Mouse (Mus musculus) kidney, adult 2 months (tissue): ENCODE measurements at regions not wholly inside any gene's neighbourhood (a gene's known extent, or its start where the extent isn't known, plus 50 kb on each side); places are given as distances from the start of the nearest gene placed in this dataset.

Experiments
- DNase-seq: peaks from one replicate; pipeline ENCODE4 v3.0.0; 2021
- H3K27ac ChIP-seq: fragments of 200-500 bp; 2 replicates; pipeline ENCODE4 v1.5.1; 2012; ENCODE audit warnings: low read depth, low read length, control low read depth, inconsistent platforms; ENCODE audit not compliant: insufficient read depth
- H3K27me3 ChIP-seq: fragments of 200-500 bp; replicated peaks from 2 replicates; pipeline ENCODE4 v1.6.1; 2012; ENCODE audit warnings: mild to moderate bottlenecking, moderate library complexity, low read length, inconsistent platforms; ENCODE audit not compliant: control insufficient read depth, insufficient read depth
- H3K36me3 ChIP-seq: fragments of 200-500 bp; 2 replicates; pipeline ENCODE4 v1.6.1; 2012; ENCODE audit warnings: mild to moderate bottlenecking, moderate library complexity, low read length, inconsistent platforms; ENCODE audit not compliant: control insufficient read depth, insufficient read depth
- H3K4me1 ChIP-seq: fragments of 200-500 bp; 2 replicates; pipeline ENCODE4 v1.6.1; 2011; ENCODE audit warnings: low read length; ENCODE audit not compliant: control insufficient read depth, insufficient read depth
- H3K4me3 ChIP-seq: fragments of 200-500 bp; 2 replicates; pipeline ENCODE4 v1.5.1; 2011; ENCODE audit warnings: mild to moderate bottlenecking, low read depth, low read length, control low read depth; ENCODE audit not compliant: insufficient read depth
- CTCF ChIP-seq: fragments of 200-500 bp; conservative IDR thresholded peaks from 2 replicates; pipeline ENCODE4 v1.5.1; 2011; ENCODE audit warnings: low read depth, mild to moderate bottlenecking, control low read depth, low read length, moderate library complexity, mixed read lengths; ENCODE audit not compliant: insufficient read depth, insufficient read length
- POLR2A ChIP-seq: fragments of 200-500 bp; IDR thresholded peaks from one replicate; pipeline ENCODE4 v1.6.1; 2011; ENCODE audit warnings: low read depth, low read length, control low read depth
- WGBS: fragments of 180-500 bp; shearing (Covaris S2); methylation state at CpG from one replicate; pipeline ENCODE4 v1.1.7; 2018; 5-methylcytosine and 5-hydroxymethylcytosine counted together

DNA sequence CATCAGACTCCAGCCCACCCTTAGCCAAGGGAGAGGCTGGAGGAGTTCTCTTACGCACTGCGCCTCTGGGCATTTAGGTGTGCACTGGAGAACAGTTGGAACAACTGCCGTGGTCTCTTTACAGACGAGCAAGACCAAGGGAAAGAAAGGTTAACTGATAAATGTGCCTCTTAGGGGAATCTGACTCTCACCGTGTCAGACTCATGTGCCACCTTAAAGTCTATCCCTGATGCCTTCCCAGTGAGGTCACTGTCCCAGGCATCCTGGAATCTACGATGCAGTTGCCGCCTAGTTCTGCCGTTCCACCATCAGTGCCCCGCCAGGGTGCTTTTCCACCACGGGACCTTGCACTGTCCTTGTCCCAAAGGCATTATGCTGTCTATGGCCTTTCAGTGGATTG is 339.7 kb upstream of the Adgrl2 start:
- TF ChIP-seq POLR2A (no peak), CTCF (no peak)
- Histone ChIP-seq H3K4me3 (no peak overlapping the region), H3K4me1 (no peaks in the 10 kb centered on the region), H3K36me3 (no peaks in the 10 kb centered on the region), H3K27ac (peak overlapping the region; percentile 45; the same call in 1 of the 2 replicates), H3K27me3 (no peaks in the 10 kb centered on the region)
- 88% methylated on average over 10 of the region's 10 CpGs for WGBS
- DNase-seq = no peak

DNA sequence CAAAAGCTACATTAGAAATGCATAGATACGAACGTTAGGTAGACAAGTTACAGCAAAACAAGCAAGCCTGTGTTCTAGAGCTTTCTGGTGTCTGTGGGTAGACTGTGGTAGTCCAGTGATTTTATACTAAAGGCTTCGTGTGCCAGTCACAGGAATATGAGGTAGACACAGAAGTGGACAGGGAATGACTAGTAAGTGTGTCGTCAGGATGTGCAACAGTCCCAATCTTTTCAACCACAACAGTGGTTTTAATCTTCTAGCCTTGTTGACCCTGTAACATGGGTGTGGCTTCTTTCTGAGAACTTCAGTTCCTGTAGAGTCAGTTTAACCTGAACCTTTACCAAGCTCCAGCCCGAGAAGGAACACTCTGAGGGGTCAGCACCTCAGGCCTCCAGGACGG is 339.3 kb upstream of the Adgrl2 start:
- Histone ChIP-seq H3K4me1 (no peaks in the 10 kb centered on the region), H3K27me3 (no peaks in the 10 kb centered on the region), H3K27ac (no peak overlapping the region), H3K36me3 (no peaks in the 10 kb centered on the region), H3K4me3 (no peak overlapping the region)
- 85% methylated on average over 6 of the region's 6 CpGs for WGBS
- no peak for DNase-seq
- TF ChIP-seq POLR2A = no peak
- no peak for TF ChIP-seq CTCF

DNA sequence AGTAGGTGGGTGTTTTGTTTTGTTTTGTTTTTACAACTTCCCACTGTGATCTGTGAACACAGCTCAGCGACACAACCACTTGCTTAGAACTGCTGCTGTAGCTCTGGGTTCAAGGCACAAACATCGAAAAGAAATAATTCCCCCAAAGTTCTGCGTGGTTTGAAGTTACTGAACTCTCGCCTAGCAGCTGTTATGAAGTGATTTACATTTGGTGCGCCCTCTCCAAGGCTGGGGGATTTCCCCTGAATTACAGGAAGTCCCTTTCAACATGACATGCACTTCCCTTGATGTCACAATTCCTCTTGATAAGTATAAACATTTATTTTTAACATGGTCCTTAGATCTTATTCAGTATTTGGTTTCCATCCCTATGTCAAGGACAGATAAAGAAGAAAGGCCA is 336.3 kb upstream of the Adgrl2 start:
- Histone ChIP-seq H3K27me3 (no peaks in the 10 kb centered on the region), H3K4me3 (no peak overlapping the region), H3K36me3 (no peaks in the 10 kb centered on the region), H3K4me1 (no peaks in the 10 kb centered on the region), H3K27ac (peak overlapping the region; percentile 61; the same call in 1 of the 2 replicates)
- TF ChIP-seq CTCF (no peak), POLR2A (no peak)
- WGBS = 42% methylated on average over 5 of the region's 5 CpGs
- peak; percentile 69 for DNase-seq

DNA sequence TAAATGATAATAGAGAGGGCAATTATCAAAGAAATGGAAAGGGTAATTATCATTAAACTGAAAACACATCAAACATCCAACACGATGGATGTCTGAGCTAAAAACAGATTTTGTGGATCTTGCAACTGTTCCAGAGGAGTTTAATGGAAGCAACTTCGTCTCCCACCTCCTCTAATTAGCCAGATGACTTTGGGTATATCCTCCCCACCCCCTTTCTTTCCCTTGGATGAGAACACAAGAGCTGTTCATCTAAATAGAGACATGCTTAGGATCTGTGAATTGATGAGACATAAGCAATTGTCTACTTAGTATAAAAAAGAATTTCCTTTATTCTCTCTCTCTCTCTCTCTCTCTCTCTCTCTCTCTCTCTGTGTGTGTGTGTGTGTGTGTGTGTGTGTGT is 333.7 kb upstream of the Adgrl2 start:
- Histone ChIP-seq H3K4me1 (no peaks in the 10 kb centered on the region), H3K27ac (no peak overlapping the region), H3K4me3 (no peak overlapping the region), H3K36me3 (no peaks in the 10 kb centered on the region), H3K27me3 (no peaks in the 10 kb centered on the region)
- no peak for TF ChIP-seq CTCF
- TF ChIP-seq POLR2A = no peak
- no peak for DNase-seq
- 80% methylated on average over 2 of the region's 2 CpGs for WGBS

DNA sequence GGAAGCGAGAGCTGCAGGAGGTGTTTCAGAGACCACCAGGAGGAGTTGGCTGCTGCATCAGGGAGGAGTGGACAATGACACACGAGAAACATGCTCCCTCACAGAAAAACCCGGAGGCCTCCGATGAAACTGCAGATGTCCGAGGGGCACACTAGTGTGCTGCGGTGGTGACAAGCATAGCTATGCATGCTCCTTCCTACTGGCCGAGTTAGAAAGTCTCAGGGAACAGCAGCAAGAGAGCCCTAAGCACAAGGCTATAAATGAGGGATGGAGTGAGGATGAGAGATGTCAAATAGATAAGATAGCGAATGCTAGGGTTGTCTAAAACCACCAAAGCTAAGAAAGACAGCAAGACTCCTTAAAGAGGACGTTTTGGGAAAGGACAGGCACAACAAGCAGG is 328.4 kb upstream of the Adgrl2 start:
- no peaks in the 10 kb centered on the region for H3K4me1 ChIP-seq
- H3K4me3 ChIP-seq = no peak overlapping the region
- no peak for DNase-seq
- H3K27ac ChIP-seq = no peak overlapping the region
- no peaks in the 10 kb centered on the region for H3K36me3 ChIP-seq
- 64% methylated on average over 9 of the region's 9 CpGs for WGBS
- no peaks in the 10 kb centered on the region for H3K27me3 ChIP-seq
- TF ChIP-seq CTCF (no peak), POLR2A (no peak)

DNA sequence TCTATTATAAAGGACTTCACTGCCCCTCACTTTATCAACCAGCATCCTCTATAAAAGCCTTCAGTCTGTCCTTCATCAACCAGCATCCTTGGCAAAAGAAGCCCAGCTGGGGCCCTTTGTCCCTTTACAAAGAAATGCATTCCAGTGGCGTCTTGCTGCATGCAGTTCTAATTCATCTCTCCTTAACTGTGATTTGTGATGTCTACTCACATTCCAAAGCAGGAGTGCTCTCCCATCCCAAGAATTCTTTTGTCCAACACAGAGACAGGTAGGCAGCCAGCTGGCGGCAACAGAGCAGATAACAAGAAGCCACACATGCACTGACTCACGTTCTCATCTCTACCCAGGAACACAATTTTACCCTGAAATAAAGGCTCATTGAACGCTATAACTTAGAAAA is 323.9 kb upstream of the Adgrl2 start:
- DNase-seq = no peak
- WGBS = 91% methylated on average over 4 of the region's 4 CpGs
- Histone ChIP-seq H3K27me3 (no peaks in the 10 kb centered on the region), H3K36me3 (no peaks in the 10 kb centered on the region), H3K4me3 (no peak overlapping the region), H3K27ac (no peak overlapping the region), H3K4me1 (no peaks in the 10 kb centered on the region)
- TF ChIP-seq CTCF (no peak), POLR2A (no peak)

DNA sequence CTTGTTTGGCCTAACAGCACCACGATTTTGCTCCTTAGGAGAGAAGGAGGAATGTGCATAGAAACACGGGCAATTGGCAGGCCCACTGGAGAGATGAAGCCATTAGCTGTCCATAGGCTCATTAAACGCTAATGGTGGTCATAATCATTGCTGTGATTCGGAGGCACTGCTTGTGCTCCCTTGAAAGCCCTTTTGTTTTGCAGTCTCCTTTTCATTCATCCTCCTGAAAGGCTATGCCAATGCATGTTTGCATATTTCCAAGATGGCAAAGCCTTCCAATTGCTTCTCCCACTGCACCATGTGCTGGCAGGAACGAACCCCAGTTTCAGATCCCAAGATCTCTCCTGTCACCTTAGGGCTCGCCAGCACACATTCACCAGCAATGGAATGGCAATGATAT is 322.9 kb upstream of the Adgrl2 start:
- no peak overlapping the region for H3K4me3 ChIP-seq
- 78% methylated on average over 6 of the region's 6 CpGs for WGBS
- no peak for DNase-seq
- no peaks in the 10 kb centered on the region for H3K27me3 ChIP-seq
- H3K4me1 ChIP-seq = no peaks in the 10 kb centered on the region
- H3K36me3 ChIP-seq = no peaks in the 10 kb centered on the region
- no peak overlapping the region for H3K27ac ChIP-seq
- TF ChIP-seq POLR2A (no peak), CTCF (no peak)

DNA sequence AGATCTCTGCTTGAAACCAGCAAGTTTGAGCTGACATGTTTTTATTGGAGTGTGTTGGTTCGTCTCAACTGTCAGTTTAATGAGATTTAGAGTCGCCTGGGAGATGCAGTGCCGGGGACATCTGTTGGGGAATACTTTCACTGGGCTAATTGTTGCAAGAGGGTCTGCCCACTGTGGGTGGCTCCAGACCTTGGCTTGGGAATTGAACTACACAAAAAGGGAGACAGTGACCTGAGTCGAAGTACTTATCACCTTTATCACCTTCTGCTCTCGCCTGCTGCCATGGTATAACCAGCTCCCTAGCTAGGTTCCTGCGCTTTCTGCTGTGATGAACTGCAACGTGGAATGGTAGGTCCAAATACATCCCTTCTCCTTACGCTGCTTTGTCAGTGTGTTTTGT is 321.2 kb upstream of the Adgrl2 start:
- no peak overlapping the region for H3K4me3 ChIP-seq
- no peaks in the 10 kb centered on the region for H3K4me1 ChIP-seq
- 88% methylated on average over 8 of the region's 8 CpGs for WGBS
- DNase-seq = no peak
- TF ChIP-seq CTCF = no peak
- TF ChIP-seq POLR2A = no peak
- no peak overlapping the region for H3K27ac ChIP-seq
- no peaks in the 10 kb centered on the region for H3K27me3 ChIP-seq
- no peaks in the 10 kb centered on the region for H3K36me3 ChIP-seq
